Mouse (Mus musculus) myocyte (in vitro differentiated cells): ENCODE results near the gene Creb3. TPM values are rescaled to one million over a fixed set of nuclear protein-coding genes. Genes with fewer than 3 reads are reported as not detected.

ENCODE experiments used
- H3K27me3 ChIP-seq: one replicate; pipeline ENCODE4 v1.6.1; 2011; ENCODE audit not compliant: control insufficient read depth, insufficient read depth, insufficient read length
- H3K36me3 ChIP-seq: one replicate; pipeline ENCODE4 v1.6.1; 2011; ENCODE audit not compliant: control insufficient read depth, insufficient read depth
- H3K4me2 ChIP-seq: one replicate; pipeline ENCODE4 v1.6.1; 2011; ENCODE audit warnings: low read depth, control low read depth
- H3K4me3 ChIP-seq: one replicate; pipeline ENCODE4 v1.5.1; 2011; ENCODE audit warnings: mild to moderate bottlenecking, control low read depth, moderate library complexity
- H3K79me2 ChIP-seq: one replicate; pipeline ENCODE4 v1.6.1; 2011; ENCODE audit not compliant: control insufficient read depth, insufficient read depth
- H3ac ChIP-seq: one replicate; pipeline ENCODE4 v1.6.1; 2011; ENCODE audit not compliant: control insufficient read depth, insufficient read length
- CEBPB ChIP-seq: IDR thresholded peaks from 2 replicates; pipeline ENCODE4 v1.6.1; 2011; ENCODE audit warnings: mild to moderate bottlenecking, moderate library complexity; ENCODE audit not compliant: poor library complexity, insufficient read depth, severe bottlenecking
- E2F4 ChIP-seq: IDR thresholded peaks from one replicate; pipeline ENCODE4 v1.6.1; 2011; ENCODE audit warnings: mild to moderate bottlenecking, control low read depth, moderate library complexity; ENCODE audit not compliant: insufficient read depth
- MAX ChIP-seq: IDR thresholded peaks from one replicate; pipeline ENCODE4 v1.6.1; 2011; ENCODE audit warnings: low read depth, mild to moderate bottlenecking, control low read depth
- MYOD1 ChIP-seq, 3 experiments: IDR thresholded peaks; one replicate each; pipeline ENCODE4 v1.6.1; 2011; ENCODE audit warnings: control low read depth in 2 of 3, low read depth in 2 of 3, mild to moderate bottlenecking in 2 of 3, moderate library complexity in 1 of 3; ENCODE audit not compliant: insufficient read length in 2 of 3, control insufficient read depth in 1 of 3
- MYOG ChIP-seq, 3 experiments: IDR thresholded peaks; one replicate each; pipeline ENCODE4 v1.6.1; 2011; ENCODE audit warnings: control low read depth in 2 of 3, low read depth in 2 of 3, mild to moderate bottlenecking in 2 of 3; ENCODE audit not compliant: insufficient read length in 2 of 3, control insufficient read depth in 1 of 3, insufficient read depth in 1 of 3
- POLR2A ChIP-seq: IDR thresholded peaks from one replicate; pipeline ENCODE4 v1.6.1; 2011; ENCODE audit warnings: low read depth, mild to moderate bottlenecking, control low read depth, moderate library complexity; ENCODE audit not compliant: insufficient read length
- POLR2AphosphoS2 ChIP-seq: IDR thresholded peaks from one replicate; pipeline ENCODE4 v1.6.1; 2011; ENCODE audit warnings: low read depth, control low read depth; ENCODE audit not compliant: insufficient read length
- REST ChIP-seq: IDR thresholded peaks from one replicate; pipeline ENCODE4 v1.6.1; 2011; ENCODE audit warnings: mild to moderate bottlenecking, control low read depth, moderate library complexity; ENCODE audit not compliant: insufficient read depth, insufficient read length
- SRF ChIP-seq: IDR thresholded peaks from one replicate; pipeline ENCODE4 v1.6.1; 2011; ENCODE audit warnings: low read depth; ENCODE audit not compliant: control insufficient read depth, insufficient read length
- TCF12 ChIP-seq: IDR thresholded peaks from one replicate; pipeline ENCODE4 v1.6.1; 2011; ENCODE audit warnings: mild to moderate bottlenecking, control low read depth; ENCODE audit not compliant: poor library complexity, insufficient read depth, severe bottlenecking
- TCF3 ChIP-seq: IDR thresholded peaks from one replicate; pipeline ENCODE4 v1.6.1; 2011; ENCODE audit warnings: low read depth, control low read depth; ENCODE audit not compliant: insufficient read length
- USF1 ChIP-seq: IDR thresholded peaks from one replicate; pipeline ENCODE4 v1.6.1; 2011; ENCODE audit warnings: low read depth, mild to moderate bottlenecking, control low read depth, moderate library complexity
- polyA plus RNA-seq: library from polyadenylated mRNA; unstranded; fragments of >200 nt; fragmentation: generic; extraction: Trizol; gene quantifications from one replicate; pipeline ENCODE4 v1.2.1, GENCODE M21; 2012; ENCODE audit warnings: missing spikeins

Creb3 gene
- polyA plus RNA-seq, 1 experiment: 73.9 TPM

- no peak overlapping the region for H3K4me3 ChIP-seq
- H3K4me2 ChIP-seq: no peak overlapping the region
- no peaks in the 10 kb centered on the region for H3K27me3 ChIP-seq
- TF ChIP-seq REST: no peak
- no peak for TF ChIP-seq POLR2AphosphoS2
- no peak for TF ChIP-seq POLR2A
- no peak for TF ChIP-seq E2F4
- TF ChIP-seq CEBPB: no peak
- no peak for TF ChIP-seq SRF
- no peak for TF ChIP-seq MYOG (IDR thresholded peaks at IDR 0.05; ENCODE audit: control insufficient read depth in 1 of 3, insufficient read depth in 1 of 3, insufficient read length in 2 of 3, low read depth in 2 of 3)
- no peak for TF ChIP-seq TCF3
- H3ac ChIP-seq: no peak overlapping the region
- peaks cover 20% of the 10 kb centered on the region for H3K36me3 ChIP-seq
- H3K79me2 ChIP-seq: peaks cover 4% of the 10 kb centered on the region
Measured at GRCm38 (mm10) chr4:43582241-43582640, 20.1 kb downstream of the Creb3 start.

- no peaks in the 10 kb centered on the region for H3K79me2 ChIP-seq
- no peaks in the 10 kb centered on the region for H3K27me3 ChIP-seq
- H3K4me3 ChIP-seq: no peak overlapping the region
- H3K4me2 ChIP-seq: no peak overlapping the region
- TF ChIP-seq REST (no peak), TCF3 (no peak), MAX (no peak), CEBPB (no peak), E2F4 (no peak), MYOG (IDR thresholded peaks at IDR 0.05; ENCODE audit: control insufficient read depth in 1 of 3, insufficient read depth in 1 of 3, insufficient read length in 2 of 3, low read depth in 2 of 3) (no peak)
- H3K36me3 ChIP-seq: peaks cover 20% of the 10 kb centered on the region
- H3ac ChIP-seq: no peak overlapping the region
Measured at GRCm38 (mm10) chr4:43583421-43583820, 21.3 kb downstream of the Creb3 start.

GRCm38 (mm10) chr4:43584444-43585416 is 22.6 kb downstream of the Creb3 start, which contains the start of gene Msmp:
Gene Msmp, minus strand, starts transcription at chr4:43584494.
- no peak within 1 kb of the TSS for H3K4me2 ChIP-seq
- no peak within 1 kb of the TSS for H3K4me3 ChIP-seq
- no peak within 1 kb of the TSS for H3ac ChIP-seq
- TF ChIP-seq CEBPB: no peak
- TF ChIP-seq MYOG (IDR thresholded peaks at IDR 0.05; ENCODE audit: control insufficient read depth in 1 of 3, insufficient read depth in 1 of 3, insufficient read length in 2 of 3, low read depth in 2 of 3): no peak
- no peak for TF ChIP-seq TCF3
- TF ChIP-seq POLR2A: no peak
- TF ChIP-seq MYOD1 (IDR thresholded peaks at IDR 0.05; ENCODE audit: control insufficient read depth in 1 of 3, insufficient read length in 2 of 3, low read depth in 2 of 3): no peak
- TF ChIP-seq TCF12: no peak
- TF ChIP-seq E2F4: no peak
- TF ChIP-seq REST: no peak
- no peak for TF ChIP-seq USF1
- TF ChIP-seq MAX: no peak
- no peak for TF ChIP-seq SRF
- no peaks in the 10 kb centered on the region for H3K27me3 ChIP-seq
- peaks cover 20% of the 10 kb centered on the region for H3K36me3 ChIP-seq
- no peaks in the 10 kb centered on the region for H3K79me2 ChIP-seq

- no peak for TF ChIP-seq TCF12
- peak; percentile 52 for TF ChIP-seq POLR2AphosphoS2
- TF ChIP-seq MAX: no peak
- TF ChIP-seq CEBPB: no peak
- TF ChIP-seq SRF: no peak
- no peak for TF ChIP-seq TCF3
- no peak for TF ChIP-seq E2F4
- TF ChIP-seq REST: no peak
- Histone ChIP-seq H3K4me3 (no peak overlapping the region), H3K4me2 (no peak overlapping the region)
Measured at GRCm38 (mm10) chr4:43585682-43586081, 23.6 kb downstream of the Creb3 start.

GRCm38 (mm10) chr4:43586411-43586810 is 24.3 kb downstream of the Creb3 start:
- TF ChIP-seq MYOG (IDR thresholded peaks at IDR 0.05; ENCODE audit: control insufficient read depth in 1 of 3, insufficient read depth in 1 of 3, insufficient read length in 2 of 3, low read depth in 2 of 3): no peak
- TF ChIP-seq USF1: no peak
- TF ChIP-seq POLR2AphosphoS2: peak; percentile 55
- TF ChIP-seq TCF12: no peak
- H3K4me2 ChIP-seq: no peak overlapping the region
- no peaks in the 10 kb centered on the region for H3K79me2 ChIP-seq

More at GRCm38 (mm10) chr4:43585682-43586081, 23.6 kb downstream of the Creb3 start:
- no peaks in the 10 kb centered on the region for H3K79me2 ChIP-seq
- no peak overlapping the region for H3ac ChIP-seq
- H3K36me3 ChIP-seq: peaks cover 20% of the 10 kb centered on the region
- H3K27me3 ChIP-seq: no peaks in the 10 kb centered on the region

More at GRCm38 (mm10) chr4:43586411-43586810, 24.3 kb downstream of the Creb3 start:
- Histone ChIP-seq H3K27me3 (no peaks in the 10 kb centered on the region), H3K36me3 (peaks cover 16% of the 10 kb centered on the region), H3K4me3 (no peak overlapping the region), H3ac (no peak overlapping the region)
